Mouse (Mus musculus) left cerebral cortex, postnatal 25 days (tissue): ENCODE results near the gene Smg9. TPM values are rescaled to one million over a fixed set of nuclear protein-coding genes. Genes with fewer than 3 reads are reported as not detected.
A peak's percentile ranks its signal among the peaks of the same experiment; 100 is the strongest.

ENCODE experiments used
- DNase-seq, 2 experiments: peaks; one replicate each; pipeline ENCODE4 v3.0.0; 2022; ENCODE audit warnings: low spot score in 2 of 2, mixed read lengths in 1 of 2
- intact Hi-C: fragments of 180-260 bp; cut with DNase I; formaldehyde crosslinking; loops from one replicate; pipeline ENCODE4 v1.15.1; 2025
- total RNA-seq, 2 experiments: library from RNA; stranded (reverse); gene quantifications; 2 replicates each; pipeline ENCODE4 v1.2.3; 2021

Smg9 gene
- total RNA-seq, 2 experiments from 2014 or later: 38.1 to 40.2 TPM

- no peak for DNase-seq
- intact Hi-C loops: no loop called here
Measured at GRCm38 (mm10) chr7:24430551-24431345, 31.3 kb downstream of the Smg9 start.

DNA sequence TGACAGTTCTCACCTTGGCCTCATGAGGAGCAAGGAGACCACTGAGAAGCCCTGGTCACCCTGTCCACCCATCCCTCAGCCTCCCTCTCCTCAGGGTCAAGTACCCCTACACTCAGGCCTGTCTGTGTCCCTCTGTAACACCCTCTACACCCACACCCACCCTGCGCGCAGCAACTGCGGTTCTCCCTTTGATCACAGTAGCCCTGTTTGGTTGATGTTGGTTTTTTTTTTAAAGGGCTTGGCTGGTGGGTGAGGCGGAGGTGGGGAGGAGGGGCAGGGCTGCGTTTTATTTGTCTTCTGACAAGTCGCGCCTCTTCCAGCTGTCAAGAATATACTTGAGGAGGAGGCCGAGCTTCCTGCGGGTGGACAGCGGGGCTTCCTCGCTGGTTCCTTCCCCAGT lies 32.3 kb downstream of the Smg9 start:
- intact Hi-C loops: no loop called here
- DNase-seq: peak in 1 of 2 experiments; percentile 57

DNA sequence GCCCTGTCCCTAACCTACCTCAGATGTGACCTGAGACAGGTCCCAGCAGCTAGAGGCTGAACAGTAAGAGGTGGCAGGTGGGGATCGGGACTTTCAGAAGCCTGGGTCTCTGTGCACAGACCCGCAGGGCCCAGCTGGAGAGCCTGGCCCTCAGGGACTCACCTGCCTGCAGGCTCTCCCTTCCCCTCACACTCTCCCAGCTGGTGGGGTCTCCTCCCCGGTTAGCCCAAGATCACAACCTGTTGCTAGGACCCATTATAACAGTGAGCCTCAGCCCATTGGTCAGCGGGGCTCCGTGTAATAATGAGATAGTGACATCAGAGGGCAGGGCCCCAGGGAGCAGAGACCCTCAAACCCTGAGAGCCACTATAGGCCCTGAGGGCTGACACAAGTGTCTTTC lies 35.9 kb downstream of the Smg9 start:
- intact Hi-C loops: no loop called here
- DNase-seq: no peak

DNA sequence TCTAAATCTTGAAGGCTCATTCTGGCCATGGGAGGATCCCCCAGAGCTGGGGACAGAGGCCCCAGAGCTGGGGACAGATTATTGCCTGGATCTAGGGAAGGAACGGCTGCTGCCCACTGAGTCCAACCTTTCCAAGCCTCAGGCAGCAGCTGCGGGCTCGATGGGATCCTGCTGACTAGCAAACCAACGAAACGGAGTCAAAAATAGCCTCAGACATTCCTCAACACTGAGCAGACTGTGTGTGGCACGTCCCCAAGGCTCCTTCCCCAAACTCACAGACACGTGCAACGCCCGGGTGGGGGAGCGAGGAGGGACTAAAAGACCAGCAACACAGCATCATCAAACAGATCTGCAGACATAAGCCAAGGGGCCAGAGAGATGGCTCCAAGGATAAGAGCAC lies 38.6 kb downstream of the Smg9 start:
- intact Hi-C loops: no loop called here
- peak; percentile 66 to 92 for DNase-seq

DNA sequence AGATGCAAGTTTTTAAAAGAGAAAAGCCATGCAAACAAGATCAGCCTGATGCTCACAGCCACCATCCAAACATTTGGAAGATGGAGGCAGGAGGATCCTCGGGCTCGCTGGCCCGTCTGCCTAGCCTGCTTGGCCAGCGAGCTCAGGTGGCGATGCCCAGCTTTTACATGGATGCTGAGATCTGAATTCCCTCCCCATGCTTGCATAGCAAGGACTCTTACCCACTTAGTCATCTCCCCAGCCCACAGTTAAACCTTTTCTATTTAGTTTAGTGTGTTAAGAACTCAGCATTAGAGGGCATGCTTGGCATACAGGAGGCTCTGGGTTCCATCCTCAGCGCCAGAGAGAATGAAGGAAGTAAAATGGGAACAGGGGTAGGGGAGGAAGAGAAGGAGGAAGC lies 39.8 kb downstream of the Smg9 start:
- no peak for DNase-seq

DNA sequence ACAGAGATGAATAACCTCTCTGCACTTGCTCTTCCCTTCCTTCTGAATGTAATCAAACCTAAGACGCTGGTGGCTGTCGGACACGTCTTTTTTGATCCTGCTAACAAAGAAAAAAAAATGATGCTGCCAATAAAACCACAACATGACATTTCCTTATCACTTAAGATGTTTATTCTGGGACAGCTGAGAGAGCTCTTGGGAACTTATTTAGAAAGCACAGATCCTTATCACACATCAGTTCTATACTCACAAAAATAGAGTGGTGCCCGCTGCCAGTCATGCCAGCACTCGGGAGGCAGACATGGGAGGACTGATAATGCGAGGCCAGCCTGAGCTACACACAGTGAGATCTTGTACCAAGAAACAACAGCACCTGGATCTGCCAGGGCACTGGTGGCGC lies 40.5 kb downstream of the Smg9 start:
- intact Hi-C loops: no loop called here
- DNase-seq: peak in 1 of 2 experiments; percentile 60

More for the DNA sequence above, 39.8 kb downstream of the Smg9 start:
- intact Hi-C loops: no loop called here

- intact Hi-C loops: no loop called here
Measured at GRCm38 (mm10) chr7:24441785-24442184, 42.4 kb downstream of the Smg9 start.

GRCm38 (mm10) chr7:24442313-24442712 lies 42.9 kb downstream of the Smg9 start:
- no peak for DNase-seq
- intact Hi-C loops: no loop called here

More at GRCm38 (mm10) chr7:24441785-24442184, 42.4 kb downstream of the Smg9 start:
- DNase-seq: peak in 1 of 2 experiments; percentile 60

GRCm38 (mm10) chr7:24445266-24445926 lies 46.0 kb downstream of the Smg9 start:
- peak in 1 of 2 experiments; percentile 71 for DNase-seq
- intact Hi-C loops: no loop called here

DNA sequence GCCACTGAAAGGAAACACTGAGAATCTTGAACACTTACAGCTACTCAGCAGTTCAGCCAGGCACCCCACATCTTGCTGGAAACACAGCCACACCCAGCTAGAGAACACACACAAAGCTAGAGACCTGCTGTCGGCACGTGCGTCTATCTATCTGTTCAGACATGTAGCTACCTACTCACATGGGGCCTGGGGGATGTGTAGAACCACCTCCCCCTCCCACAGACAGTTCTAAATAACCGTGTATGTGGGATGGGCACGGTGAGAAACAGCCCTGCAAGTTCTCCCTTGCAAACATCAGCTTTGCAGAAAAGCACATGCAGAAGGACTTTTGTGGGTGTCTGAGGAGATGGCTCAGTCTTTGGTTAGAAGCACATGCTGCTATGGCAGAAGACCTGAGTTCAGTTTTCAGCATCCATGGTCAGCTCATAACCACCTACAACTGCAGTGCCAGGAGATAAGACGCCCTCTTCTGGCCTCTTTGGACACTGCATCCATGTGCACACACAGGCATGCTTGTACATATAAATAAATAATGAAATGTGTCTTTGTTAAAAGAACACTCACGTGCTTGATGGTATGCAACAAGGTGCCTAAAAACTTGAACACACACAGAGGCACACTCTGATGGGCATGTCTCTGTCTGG lies 47.4 kb downstream of the Smg9 start:
- peak; percentile 57 to 91 for DNase-seq
- intact Hi-C loops: no loop called here

DNA sequence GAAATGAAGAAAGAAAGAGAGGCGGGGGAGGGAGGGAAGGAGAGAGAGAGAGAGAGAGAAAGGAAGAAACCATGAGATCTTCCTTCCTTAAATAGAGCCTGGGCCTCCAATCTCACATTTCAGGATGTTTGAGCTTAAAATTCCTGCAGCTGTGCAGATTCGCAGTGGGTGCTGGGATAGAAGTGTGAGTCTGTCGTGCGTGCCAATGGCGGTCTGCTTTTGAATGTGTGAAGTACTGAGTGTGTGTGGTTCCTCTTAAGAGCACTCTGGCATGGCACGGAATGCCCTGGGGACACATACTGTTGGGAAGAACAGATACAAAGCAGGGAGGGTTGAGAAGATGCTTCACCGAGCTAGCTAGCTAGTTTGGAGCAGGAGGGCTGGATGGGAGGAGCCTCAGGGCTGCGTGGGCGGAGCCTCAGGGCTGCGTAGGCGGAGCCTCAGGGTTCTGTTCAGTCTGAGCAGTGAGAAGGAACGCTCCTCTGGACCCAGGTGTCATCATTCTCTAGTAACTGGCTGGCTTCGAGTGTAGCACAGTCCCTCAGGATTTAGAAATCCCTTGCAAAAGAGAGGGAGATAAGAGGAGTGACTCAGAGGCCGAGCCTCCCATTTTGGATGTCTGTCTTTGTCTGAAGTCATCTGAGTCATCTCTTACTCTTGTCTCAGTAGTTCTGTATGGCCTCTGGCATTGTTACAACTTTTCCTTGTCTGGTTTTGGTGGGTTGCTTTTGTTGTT lies 49.5 kb downstream of the Smg9 start:
- intact Hi-C loops: loop anchor here (1.0 kb wide), 1 partner anchor 32 kb away; no protein-coding TSS in a partner anchor
- DNase-seq: peak in 1 of 2 experiments; percentile 80

DNA sequence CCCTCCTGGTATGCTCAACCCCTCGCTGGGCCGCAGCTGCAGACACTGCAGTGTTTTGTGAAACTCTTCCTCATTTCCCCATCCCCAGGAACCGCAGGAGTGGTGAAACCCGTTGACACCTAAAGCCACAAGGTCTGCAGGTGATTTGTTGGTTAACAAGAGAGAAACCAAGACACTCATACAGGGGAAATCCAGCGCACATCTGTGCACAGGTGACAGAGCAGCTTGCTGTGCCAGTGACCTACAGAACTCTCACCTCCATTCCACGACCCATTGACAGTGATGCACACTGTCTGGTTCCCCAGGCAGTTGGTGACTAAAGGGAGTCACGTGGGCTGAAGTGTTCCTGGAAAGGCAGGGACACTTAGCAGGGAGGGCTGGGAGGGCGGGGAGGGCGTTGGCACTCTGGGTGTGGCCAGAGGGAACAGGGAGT lies 51.2 kb downstream of the Smg9 start:
- no peak for DNase-seq
- intact Hi-C loops: no loop called here

DNA sequence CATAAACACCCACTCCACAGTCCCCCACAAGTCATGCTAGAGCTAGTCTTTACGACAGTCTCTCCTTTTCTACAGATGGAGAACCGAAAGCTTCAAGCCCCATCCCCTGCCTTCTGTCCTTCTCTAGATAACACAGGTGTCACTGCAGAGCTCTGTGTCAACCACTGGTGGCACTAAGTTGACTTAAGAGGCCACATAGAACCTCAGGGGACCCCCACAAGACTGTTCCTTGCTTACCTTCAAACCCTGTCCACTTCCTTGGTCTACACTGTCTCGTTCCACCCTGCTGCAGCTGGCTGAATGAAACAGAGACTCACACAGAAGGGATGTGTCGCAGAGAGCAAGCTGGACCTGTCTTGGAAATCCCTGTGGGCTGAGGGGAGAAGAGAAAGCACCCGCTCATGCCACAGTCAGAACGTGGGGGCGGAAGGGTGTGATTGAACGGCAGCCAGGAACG lies 52.5 kb downstream of the Smg9 start, which contains the start of gene Irgc1:
Gene Irgc1, minus strand, starts transcription at position 443 of the 457 bp plus-strand sequence.
- peak in 1 of 2 experiments; percentile 65 for DNase-seq
- intact Hi-C loops: no loop called here

DNA sequence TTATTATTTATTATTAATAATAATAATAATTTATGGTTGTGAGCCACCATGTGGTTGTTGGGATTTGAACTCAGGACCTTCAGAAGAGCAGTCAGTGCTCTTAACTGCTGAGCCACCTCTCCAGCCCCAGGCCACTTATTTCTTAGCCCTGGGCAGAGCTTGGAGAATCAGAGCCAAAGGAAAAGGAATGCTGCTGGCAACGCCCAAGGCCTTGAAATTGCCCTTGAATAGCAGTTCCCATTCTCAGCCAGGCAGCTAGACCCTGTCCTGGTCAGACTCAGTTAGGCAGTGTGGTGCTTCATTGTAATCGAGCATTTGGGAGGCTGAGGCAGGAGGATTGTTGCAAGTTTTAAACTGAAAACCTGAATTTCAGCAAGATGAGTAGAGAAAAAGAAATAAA lies 54.8 kb downstream of the Smg9 start:
- DNase-seq: no peak
- intact Hi-C loops: no loop called here

- intact Hi-C loops: no loop called here
Measured at GRCm38 (mm10) chr7:24455726-24456125, 56.3 kb downstream of the Smg9 start.

DNA sequence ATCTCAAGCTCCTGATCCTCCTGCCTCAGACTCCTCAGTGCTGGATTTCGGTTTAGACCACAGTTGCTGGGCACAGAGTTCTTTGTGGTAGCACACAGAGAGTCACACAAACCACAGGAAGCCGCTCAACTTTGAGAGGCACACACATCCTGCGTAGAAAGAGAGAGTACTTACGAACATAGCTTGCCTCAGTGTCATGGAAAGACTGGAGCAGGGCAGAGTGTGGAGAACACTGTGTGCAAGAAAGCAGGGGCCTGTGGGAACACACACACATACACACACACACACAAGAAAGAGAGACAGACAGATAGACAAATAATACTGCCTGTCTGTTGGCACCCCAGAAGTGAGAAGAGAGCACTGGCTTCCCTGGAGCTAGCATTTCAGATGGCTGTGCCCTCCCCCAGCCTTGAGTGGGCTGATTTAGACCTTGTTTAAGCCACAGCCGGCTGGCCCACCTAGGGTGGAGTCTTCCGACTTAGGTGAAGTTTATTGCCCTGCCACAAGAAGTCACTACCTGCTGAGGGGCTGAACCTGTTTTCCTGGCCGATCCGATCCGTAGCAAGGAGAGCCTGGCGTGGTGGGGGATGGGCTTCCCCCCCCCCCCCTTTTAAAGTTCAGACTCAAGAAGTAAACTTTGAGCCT lies 58.4 kb downstream of the Smg9 start:
- no peak for DNase-seq
- intact Hi-C loops: no loop called here

More at GRCm38 (mm10) chr7:24455726-24456125, 56.3 kb downstream of the Smg9 start:
- no peak for DNase-seq

GRCm38 (mm10) chr7:24459440-24459839 lies 60.0 kb downstream of the Smg9 start:
- intact Hi-C loops: no loop called here
- no peak for DNase-seq

- no peak for DNase-seq
- intact Hi-C loops: no loop called here
Measured at GRCm38 (mm10) chr7:24459843-24460242, 60.4 kb downstream of the Smg9 start.
